Mouse (Mus musculus) urinary bladder, postnatal 14 days (tissue): ENCODE measurements around the gene Alcam.

Experiments
- DNase-seq: peaks from one replicate; pipeline ENCODE4 v3.0.0; 2021; ENCODE audit warnings: low spot score

The Alcam gene

DNA sequence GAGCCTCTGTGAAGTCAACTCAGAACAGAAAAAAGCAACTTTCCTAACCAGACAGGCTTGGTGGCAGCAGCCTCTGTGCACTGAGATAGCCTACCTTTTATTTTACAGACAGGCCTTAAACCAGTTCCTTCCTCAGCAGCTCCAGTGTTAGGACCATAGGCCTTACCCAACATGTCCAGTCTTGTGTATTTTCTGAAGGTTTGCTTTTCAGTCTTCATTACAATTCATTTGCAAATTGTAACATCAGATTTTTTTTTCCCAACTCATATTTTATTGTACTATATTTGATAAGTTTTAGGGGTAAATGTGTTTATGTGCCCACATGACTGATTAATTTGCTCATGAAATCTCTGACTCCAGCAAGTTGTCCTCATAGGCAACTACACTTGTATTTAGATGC lies 14.3 kb downstream of the Alcam start:
- DNase-seq = no peak

DNA sequence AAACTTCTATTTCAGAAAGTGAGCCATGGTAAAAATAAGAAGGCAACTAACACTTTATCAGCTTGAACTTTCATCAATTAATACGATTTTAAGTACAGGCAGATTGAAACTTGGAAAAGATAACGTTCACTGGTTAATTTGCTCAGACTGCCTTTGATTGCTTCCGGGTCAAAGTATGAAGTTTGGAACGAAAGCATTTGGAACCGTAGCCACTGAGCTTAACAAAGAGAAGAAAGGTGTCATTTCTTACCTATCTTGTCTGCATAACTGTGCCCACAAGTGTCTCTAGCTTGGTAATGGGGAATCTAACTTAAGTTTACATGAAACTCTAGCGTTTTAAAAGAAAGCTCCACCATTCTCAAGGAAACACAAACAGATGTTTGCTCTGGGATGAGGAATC lies 14.9 kb downstream of the Alcam start:
- DNase-seq = no peak

DNA sequence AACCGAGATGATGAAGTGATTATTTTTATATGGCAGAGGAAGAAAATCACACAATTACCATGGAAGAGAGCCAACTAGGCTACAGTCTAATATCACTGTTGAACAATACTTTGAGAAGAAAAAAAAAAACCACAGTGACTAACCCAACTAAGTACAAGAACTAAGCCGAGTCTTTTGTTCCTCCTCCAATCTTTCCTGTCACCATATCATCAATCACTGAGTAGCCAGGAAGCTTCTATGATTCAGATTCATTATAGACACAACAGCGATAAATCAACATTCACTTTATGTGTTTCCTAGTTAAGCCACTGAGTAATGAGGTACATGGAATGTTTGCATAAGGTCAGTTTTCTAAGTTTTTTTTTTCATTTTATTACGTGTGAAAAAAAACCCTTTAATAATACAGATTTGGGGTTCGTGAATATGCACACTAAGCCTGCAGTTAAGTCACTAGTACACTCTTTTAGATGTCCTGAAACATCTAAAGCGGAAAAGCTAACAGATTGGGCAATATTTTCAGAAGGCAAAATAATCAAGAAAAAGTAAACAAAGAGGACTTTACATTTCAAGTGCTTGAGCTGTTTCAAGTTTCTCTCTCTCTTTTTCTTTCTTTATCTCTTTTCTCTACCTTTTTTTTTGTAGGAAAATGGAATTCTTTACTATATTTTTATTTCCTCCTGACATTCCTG lies 15.5 kb downstream of the Alcam start:
- DNase-seq = no peak

DNA sequence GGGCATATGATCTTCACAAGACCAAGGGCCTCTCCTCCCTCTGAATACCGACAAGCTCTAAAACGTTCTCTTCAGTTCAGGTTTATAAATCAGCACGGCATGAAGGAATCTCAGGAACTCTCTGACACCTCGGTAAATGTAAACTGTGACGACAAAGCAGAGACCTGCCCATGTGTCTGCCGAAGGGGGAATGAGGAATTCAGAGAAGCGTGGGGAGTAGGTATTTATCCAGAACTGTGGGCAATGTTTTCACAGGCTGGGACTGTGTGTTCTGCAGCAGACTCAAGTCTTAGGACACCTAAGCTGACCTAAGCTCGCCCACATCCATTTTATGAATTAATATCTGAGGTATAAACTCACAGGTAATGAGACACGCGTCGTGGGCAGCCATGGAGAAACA lies 20.7 kb downstream of the Alcam start:
- no peak for DNase-seq

DNA sequence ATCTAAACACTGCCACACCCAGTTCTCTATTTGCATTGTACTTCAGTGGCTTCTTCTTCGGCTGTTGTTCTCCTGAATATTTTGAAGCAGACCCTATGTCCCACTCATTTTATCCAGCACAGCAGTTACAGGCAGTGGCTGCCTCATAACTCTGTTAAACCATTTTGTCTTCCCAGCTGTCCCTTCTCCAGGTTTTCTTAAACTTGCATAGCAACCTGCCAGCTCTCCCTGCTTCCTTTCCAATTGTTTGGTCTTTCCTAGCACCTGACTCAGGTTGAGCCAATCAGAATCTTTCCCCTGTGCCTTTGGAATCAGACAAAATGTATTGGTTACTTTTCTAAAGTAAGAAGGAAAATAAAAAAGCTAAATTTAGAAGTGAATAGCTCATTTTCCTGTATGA lies 21.8 kb downstream of the Alcam start:
- DNase-seq = no peak

DNA sequence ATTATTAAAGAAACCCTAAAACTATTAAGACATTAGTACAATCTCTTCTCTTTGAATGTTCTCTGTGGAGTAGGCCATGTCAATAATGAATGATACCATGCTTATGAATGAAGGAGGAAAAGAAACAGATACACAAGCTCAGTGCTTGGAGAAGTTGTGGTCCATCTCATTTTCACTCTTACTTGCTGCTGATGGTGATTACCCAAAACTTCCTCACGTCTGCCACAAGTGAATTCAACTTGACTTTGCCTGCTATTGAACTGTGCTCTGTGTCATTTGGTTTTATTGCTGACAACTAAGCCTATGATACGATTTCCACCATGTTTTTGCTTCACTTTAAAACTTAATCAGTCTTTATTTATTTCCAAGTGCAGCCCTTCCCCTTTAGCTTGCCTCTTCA lies 22.3 kb downstream of the Alcam start:
- no peak for DNase-seq

DNA sequence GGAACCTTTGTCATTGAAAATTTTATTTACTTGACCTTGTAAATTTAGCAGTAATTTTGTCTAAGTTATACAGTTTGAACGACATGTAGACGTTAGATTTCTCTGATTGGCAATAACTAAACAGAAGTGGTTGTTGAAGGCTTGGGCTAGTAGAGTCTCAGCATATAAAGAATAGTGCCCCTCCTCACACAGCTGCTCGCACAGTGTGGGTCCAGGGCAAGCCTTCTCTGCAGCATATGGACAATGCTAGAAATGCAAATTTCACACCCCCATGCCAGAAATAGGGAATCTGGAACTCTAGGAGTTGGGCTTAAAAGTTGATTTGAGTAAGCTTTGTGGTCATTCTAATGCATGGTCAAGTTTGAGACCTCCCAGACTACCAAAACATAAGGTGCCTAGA lies 23.8 kb downstream of the Alcam start:
- no peak for DNase-seq

DNA sequence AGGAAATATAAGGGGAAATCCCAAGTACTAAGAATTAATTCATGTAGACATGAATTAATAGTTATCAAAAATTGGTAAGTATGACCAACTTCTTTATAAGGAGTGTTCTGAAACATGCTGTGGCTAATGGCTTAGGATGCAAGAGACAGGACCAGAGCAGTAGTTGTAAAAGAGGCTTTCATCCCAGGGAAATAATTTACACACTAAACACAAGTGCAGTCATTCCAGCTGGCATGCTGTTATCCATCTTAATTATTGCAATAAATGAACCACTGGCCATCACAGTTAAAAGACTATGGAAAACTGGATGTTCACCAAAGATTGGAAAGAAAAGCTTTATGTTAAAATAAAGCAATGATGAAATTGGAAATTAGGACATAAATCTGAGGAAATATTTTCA lies 24.2 kb downstream of the Alcam start:
- no peak for DNase-seq

DNA sequence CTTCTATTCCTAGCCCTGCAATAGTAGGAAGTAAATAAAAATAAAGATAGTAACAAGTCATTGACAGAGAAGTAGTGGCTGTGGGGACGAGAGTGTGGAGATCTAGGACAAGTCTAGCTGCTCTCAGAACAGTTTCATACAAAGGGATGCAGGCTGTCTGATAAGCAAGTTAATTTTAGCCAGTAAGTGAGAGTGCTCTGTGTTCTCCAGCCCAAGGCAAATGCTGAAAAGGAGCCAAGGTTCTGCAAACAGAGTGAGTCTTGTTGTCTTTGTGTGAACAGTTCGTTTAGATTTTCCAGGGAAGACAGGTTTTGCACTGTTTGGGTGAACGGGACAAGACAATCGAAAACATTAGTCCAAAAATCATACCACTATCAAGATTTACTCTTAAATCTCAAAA lies 25.4 kb downstream of the Alcam start:
- no peak for DNase-seq

DNA sequence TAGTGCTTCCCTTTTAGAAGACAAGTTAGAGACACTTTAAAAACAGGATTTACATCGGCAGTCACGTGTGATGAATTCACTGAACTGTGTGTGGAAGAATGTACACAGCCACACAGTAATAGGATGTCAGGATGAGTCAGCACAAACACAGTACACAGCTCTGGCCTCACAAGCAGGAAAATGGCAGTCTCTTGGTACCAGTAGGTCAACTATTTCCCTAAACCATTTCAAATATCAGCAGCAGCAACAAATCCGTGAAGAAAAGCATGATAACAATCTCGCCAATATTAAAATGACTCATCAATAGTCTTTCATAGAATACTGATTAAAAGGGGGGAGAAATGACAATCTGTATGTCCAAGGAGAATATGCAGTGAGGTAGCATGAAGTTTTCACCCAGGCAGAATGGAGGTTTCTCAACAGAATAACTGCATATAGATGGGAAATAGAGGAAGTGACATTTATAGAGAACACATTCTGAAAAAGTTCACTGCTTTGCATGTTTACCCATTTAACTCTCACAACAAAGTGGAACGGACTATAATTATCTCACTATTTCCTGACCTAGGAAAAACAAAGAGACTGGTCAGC lies 35.2 kb downstream of the Alcam start:
- no peak for DNase-seq

DNA sequence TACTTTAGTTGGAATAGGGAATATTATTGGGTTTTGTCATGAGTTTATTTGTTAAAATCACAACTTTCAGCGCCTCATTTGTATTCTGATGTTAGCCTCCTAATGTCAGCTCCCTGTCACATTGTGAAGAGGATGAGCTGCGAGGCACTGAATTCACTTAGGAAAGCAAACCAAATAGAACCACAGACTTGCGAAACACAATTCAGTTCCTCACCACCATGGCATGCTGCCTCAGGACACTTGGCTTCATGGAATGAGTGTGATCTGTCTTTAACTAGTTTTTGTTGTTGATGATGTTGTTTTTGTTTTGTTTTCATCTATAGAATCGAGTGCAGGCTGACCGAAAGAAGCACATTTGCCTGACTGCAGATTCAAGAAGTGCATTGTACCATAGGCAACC lies 35.9 kb downstream of the Alcam start:
- DNase-seq = no peak

DNA sequence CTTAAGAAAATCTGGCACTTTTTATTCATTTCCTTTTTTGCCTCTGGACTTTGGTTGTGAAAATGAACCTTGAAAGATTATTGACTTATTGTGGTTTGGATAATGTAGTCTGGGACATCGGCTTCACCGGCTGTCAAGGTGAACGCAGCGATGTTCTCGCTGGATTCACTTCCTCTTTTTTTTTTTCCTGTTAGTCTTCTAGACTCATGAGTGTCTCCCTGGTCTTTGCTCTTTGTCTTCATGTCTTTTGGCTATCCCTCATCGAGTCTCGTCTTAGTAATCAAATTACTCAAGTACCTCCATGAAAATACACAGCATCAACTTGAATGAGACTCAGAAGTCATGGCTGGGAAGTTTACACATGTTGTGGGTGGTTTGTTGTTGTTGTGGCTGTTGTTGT lies 36.7 kb downstream of the Alcam start:
- DNase-seq = no peak

DNA sequence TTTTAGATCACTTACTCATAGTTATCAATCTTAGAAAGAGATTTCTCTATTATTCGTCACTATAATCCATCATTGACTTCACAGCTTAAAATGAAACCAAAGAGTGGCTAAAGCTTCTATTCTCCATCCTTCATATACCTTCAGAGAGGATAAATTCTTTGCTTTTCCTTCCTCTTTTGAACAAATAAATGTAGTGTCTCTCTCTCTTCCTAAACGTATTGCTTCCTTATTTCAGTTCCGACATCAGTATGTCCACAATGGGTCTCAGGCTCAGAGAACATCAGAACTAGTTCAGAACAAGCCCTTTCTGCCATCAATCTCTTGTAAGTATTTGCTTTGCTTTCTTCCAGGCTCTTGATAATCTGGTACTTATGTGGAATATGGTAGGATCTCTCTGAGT lies 40.2 kb downstream of the Alcam start:
- no peak for DNase-seq

DNA sequence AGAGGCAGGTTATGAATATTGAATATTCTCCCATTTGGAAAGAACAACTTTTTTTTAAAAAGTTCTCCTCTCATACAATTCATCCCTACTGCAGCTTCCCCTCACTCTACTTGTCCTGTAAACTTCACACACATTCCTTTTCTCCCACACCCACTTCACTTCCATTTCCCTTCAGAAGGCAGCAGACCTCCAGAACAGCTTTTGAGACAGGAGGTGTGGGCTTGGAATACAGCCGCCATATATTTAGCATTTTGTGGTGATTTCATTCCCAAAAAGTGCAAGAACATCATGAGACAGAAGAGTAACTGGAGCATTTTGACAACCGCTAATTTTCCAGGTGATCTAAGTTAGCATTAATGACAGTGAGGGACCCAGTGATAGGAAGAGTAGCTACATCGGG lies 47.8 kb downstream of the Alcam start:
- DNase-seq = no peak

DNA sequence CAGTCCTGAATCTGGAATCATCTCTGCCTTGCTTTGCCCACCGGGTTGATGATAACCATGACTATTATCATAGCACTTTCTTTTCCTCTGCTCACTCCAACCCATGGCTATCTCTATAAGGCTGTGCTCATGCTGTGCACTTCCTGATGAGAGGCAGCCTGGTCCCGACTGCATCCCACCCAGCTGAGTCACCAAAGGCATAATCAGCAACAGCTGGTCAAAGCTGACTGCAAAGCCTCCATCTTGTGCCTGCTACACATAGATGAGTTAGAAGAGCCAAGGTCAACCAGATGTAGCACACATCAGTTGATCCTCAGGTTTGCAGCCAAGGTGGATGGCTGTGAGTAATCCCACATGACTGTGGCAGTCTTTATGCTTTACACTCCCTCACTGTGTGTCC lies 48.6 kb downstream of the Alcam start:
- no peak for DNase-seq

DNA sequence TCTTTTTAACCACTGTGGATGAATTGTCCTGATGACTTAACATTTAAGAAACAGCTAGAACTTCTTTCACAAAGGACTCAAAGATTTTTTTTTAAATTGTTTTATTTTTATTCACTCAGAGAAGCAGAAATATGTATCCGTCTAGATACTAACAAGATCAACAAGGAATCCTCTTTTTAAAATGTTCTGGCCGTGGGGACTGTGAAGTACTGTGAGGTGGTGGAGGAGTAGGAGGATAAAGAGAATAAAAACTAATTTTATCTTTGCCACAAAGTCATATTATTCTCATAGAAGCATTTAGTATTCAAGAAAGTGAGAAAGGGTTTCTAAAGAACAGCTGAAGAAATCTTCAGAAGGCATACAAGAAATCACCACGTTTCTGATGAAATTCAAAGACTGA lies 54.8 kb downstream of the Alcam start:
- no peak for DNase-seq

DNA sequence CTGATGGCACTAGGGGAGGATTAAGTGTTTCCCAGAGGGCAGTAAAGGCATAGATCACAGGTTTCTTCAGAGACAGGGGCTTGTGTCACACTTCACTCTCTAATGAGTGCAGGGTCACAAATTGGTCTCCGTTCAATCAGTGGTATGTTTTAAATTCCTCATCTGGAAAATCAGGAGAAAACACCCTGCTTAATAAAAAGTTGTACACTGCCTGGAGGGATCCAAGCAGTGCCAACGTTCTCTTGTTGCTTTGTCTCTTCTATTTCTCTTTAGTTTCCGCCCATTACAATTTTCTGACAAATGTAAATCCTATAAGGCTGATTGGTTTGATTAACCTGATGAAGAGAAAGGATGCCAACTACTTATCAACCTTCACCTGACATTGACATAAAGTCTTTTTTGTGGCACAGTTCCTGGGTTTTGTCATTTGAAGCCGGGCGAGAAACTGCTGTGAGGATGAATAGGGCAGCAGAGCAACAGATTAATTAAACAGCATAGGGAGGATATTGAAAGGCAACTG lies 67.0 kb downstream of the Alcam start:
- DNase-seq = no peak

DNA sequence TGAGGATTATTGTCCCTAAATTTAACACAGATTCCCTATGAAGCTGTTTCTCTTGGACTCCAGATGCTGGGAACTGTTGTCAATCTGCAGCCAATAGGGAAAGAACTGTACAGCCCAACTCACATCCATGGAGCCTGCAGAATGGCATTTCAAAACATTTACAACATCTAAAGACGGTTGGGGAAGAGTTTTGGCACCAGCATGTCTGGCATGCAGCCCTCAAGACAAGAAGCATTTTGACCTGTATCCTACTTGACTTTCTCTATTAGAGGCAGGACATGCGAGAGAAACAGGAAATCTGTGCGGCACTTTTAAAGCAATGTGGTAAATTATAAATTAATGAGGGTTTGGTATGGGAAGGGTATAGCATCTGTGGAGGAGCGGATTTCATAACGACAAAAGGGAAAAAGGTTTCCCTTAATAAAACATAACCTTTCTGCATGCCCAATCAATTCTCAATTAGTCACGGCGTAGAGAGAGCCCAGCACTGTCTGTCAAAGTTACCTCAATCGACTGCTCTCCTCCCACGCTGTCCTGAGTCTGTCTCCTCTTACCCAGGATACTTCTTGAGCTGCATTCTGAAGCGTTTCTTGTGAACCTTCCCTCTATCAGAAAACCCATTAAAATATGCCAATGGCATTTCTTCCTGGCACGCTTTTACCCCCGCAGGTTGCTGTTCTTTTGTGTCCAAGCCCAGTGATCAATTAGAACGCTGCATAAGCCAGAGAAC lies 70.3 kb downstream of the Alcam start:
- no peak for DNase-seq

DNA sequence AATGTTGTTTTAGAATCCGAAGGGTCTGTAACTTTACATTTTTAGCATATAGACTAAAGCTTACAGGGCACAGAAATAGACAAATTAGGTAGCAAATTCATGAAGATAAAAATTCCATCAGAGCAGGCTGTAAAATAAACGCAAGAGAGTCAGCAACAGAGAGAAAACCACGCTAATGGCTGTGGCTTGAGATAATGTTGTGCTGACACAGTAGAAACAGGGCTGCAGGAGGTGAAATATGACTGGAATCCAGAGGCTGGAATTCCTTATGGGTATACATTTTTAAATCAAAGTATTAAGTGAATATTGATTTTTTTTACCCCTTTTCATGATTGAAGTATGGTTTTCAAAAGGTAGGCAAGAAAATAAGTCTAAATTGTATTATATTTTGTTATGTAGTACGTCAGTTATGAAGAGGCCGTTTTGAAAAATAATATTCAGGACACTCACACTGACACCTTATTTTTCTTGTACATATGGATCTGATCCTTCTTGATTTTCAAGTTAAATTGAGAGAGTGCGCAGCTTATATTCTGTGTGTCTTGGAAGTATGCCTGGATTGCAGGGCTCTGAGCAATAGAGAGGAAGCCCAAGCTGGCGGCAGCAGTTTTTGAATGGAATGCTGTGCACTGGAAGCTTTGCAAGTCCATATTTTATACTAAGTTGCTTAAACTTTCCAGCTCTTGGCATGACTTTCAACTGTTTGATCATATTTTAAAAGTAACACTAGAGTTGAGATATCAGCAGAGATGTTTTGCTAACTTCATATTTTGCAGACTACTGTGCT lies 74.9 kb downstream of the Alcam start:
- DNase-seq = peak; percentile 14

DNA sequence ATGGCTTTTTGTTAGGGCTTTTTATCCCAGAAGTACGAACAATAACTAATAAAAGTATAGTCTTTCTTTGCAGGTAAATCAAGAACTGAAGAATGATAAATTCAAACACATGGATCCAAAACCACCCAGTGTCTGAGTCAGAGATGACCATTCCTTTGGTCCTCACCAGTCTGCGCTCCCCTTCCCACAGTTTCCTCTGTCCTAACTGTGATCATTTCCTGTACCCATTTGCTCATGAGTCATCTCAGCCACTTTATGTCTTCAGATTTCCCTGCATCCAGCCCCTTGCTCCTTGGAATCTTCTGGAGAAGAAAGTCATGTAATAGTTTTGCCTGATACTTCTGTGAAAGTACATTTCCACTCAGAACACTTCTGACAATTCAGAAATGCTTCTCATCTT lies 77.0 kb downstream of the Alcam start:
- no peak for DNase-seq

DNA sequence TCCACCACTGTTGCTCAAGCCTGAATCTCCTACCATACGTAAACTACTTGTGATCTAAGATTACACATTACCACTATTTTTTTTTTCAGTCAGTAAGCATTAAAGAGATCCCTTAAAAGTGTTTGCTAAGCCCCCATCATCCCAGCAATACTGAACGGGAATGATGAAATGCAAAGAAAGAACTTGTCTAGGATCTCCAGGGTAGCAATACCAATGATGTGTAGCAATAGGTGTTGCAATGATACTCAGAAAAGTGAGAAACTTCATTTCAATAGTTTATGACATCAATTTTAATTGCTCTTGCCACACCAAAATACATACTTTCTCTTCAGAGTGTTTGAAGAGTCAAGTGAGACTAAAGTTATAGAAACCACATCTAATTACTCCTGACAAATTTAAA lies 81.9 kb downstream of the Alcam start:
- no peak for DNase-seq

DNA sequence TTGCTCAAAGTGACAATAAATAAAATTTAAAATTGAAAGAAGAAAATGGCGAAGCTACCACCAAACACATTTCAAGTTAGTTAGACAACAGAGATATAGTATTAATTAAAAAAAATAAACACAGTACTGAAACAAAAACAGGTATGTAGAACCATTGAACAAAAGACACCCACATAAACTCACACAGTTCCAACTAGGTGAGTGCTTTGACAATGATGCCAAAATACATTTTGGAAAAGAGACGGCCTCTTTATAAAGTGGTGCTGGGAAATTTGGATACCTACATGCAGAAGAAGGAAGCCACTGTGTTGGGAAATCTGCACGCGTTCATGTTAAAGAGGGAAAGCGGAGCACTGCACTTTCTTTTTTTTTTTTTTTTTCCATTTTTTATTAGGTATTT lies 85.4 kb downstream of the Alcam start:
- DNase-seq = no peak

DNA sequence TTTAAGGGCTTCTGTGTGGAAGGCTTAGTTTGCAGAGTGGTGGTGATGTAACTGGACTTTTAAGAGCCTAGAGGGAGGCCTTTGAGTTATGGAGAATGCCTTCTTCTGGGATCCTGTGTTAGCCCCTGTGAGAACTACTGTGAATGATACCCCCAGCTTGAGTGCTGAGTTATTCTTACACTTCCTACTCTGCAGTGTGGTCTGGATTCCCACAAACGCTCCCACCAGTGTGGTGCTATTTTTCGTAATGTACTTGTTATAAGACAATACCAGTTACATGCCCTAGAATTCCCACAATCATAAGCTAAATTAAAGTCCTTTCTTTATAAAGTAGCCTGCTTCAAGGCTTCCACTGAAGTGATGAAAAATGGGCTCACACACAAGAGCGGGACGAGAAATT lies 87.0 kb downstream of the Alcam start:
- DNase-seq = no peak
